Mouse (Mus musculus): Measurements from ENCODE around the gene Emx1.
A peak's percentile ranks its signal among the peaks of the same experiment; 100 is the strongest.

The Emx1 gene

DNA sequence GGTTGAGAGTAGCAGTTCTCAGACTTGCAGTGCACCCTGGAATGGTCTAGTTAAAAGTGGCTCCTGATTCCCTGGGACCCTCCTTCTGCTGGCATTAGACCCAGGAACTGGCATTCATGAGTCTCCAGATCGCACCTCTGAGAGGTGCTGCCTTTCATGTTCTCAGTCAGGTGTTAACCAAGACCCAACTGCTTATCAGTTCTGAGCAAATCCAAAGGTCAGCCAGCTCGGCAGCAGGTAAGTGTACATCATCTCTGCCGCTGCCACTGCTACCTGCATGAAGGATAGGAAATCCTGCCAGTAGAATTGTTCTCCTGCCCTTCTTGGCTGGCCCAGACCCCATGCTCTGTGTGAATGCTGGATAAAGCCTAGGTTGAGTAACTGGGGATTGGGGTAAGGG is 43.5 kb downstream of the Emx1 start:
- DNase-seq (ENCODE audit: low read depth, low spot score) = no peak

DNA sequence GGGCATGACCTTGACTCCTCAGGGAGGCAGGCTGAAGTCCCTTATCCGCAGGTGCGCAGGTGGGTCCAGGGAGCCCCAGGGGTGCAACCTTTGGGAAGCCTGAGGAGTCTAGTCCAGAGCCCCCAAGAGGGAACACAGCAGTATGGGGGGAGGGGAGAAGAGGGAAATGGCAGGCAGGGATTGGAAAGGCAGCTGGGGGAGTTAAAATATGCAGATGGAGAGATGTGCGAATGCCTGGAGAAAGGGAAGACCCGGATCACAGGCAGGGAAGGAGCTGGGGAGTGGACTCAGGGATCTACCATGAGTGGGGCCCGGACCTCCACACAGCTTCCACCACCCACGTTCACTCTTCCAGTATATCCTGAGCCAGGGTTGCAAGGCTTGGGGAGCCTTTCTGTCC is 44.2 kb downstream of the Emx1 start:
- DNase-seq (ENCODE audit: low read depth, low spot score) = no peak

DNA sequence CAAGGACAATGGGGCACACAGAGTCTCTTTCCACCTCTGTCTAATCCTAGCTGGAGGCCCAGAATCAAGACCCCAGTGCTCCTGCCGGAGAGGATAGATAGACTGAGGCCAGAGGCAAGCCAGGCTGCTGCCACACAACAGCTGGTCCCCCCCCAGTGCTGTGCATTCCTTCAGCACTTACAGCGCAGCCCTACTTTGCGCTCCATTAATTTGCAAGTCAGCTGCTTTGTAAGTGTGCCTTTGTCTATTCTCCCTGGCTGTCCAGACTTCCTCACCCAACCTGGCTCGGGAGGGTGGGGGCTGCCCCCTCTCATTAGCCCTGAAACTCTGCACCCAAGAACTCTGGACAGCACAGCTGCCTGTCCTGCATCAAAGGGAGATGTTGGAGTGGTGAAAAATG is 44.8 kb downstream of the Emx1 start:
- DNase-seq (ENCODE audit: low read depth, low spot score) = no peak

DNA sequence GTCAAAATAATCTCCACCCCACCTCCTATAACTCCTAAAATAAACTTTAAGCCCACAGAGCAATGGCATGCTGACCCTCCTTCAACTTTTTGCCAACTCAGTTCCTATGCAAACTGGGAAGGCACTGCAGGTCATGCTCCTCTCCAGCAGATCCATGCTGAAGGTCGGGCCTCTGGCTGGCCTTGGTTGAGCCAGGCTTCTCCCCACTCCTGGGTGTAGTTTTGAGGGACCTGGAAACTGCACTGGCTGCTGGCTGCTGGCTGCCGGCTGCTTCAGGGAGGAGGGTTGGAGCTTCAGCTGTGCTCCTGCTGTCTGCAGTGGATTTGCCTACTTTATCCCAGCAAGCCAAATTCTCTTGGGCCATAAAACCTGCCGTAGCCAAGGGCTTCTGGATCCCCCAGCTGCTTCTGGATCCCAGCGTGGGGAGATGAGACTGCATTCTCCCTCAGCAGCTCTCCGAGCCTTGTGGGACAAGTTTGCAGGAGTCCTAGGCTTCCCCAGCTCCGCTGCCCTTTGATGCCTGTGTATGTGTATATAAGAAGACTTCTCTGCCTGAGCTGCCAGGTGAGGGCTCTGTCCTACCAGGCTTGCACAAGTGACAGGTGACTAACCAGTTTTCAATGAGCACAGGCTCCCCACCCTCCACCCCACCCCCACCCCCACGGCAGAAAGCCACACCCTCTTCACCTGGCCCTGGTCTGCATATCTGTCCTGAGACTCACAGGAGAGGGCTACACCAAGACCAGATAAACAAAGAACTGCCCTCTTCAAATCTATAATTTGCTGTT is 45.8 kb downstream of the Emx1 start:
- no peak for DNase-seq (ENCODE audit: low read depth, low spot score)

DNA sequence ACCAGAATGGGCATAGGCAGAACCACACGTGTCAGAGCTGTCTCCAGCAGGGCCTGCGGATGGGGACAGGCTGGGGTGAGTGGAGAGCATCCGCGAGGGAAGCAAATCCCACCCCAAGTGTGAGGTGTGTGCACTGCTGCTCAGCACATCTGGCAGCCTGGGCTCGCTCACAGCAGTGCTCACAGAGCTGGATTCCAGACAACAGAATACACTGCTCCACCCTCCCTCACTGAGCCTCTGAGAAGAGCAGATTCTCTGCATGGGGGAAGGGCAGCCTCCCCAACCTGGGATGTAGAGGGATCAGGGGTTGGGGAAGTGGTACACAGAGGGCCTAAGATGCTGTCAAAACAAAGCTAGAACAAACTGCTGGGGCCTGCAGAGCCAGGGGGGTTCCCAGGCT is 47.6 kb downstream of the Emx1 start:
- DNase-seq (ENCODE audit: low read depth, low spot score) = no peak

DNA sequence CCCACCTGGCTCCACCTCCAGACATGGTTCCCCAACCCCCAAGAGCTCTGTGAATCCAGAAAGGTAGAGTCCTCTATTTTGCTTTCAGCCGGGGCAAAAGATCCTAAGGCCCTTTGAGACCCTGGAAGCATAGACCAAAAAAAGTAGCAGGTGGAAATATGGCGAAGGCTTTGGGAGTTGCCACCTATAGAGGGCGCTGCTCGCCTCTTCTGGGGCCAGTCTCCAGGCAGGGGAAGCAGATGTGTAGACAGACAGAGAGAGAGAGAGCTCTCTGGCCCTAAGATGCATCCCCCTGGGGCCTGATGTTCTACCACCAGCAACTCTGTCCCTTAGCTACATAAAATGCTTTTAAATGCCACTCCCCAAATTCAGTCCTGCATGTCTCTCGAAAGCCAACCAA is 49.8 kb downstream of the Emx1 start:
- no peak for DNase-seq (ENCODE audit: low read depth, low spot score)

DNA sequence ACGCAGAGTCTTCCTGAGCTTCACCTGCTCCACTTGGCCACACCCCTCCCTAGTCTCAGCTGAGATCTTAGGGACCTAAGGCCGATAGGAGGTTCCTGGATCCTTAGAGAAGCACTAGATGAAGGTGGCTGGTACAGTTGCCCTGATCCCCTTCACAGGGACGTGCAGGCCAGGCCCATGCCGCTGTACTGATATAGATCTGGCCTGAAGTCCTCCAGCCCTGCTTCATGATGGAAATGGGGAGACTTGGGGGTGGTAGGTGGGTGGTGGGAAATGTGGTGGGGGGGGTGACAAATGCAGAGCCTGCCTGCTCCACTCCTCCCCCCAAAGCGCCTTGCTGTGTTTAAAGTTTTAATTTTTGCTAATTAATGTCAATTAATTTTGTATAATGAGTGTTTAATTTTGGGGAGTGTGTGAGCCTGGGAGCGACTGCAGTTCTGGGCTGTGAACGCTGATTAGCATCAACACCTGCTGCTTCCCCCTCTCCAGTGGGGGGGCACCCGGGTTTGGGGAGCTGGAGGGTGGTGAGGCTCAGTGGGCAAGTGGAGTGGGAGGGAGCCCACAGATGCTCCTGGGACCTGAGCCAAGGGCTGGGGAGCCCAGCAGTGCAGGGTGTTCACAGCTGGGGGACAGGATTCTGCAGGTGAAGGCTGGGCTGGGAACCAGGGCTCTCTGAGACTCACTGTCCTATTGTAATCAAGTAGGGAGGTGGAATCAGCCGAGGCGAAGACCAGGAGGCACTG is 50.5 kb downstream of the Emx1 start:
- no peak for DNase-seq (ENCODE audit: low read depth, low spot score)

DNA sequence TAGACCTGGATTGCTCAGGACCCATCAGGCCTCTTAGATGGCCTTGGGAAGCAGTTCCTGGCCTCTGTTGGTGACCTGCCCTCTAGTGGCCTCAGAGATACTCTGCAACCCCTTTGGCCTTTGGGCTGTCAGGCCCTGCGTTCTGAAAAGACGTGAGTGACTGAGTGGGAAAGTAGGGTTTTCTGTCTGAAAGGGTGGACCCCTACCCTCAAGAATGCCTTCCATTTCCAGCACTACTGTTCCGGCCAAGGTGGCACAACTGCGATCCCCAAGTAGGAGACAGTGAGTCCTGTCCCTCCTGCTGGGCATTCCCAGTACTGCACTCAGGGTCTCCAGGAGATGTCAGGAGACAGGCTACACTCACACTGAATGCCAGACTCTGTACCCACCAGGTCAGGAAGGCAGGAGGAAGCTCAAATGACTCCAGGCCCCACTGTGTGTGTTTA is 51.8 kb downstream of the Emx1 start:
- peak; percentile 24 for DNase-seq (ENCODE audit: low read depth, low spot score)

DNA sequence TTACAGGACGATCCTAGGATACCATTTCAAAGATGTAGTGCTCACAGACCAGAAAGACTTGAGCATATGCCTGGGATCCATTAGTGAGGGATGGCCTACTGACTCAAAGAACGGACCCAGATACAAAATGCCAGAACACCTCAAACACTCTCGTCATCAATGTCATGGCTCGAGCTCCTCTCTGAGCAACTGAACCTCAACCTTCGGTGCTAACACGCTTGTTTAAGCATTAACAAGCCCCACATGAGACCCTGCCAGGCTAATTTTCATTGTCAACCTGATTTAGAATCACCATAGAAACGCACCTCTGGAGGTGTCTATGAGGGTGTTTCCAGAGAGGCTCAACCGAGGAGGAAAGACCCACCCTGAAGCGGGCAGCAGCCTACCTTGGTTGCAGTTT is 62.6 kb downstream of the Emx1 start:
- DNase-seq (ENCODE audit: low read depth, low spot score) = no peak

DNA sequence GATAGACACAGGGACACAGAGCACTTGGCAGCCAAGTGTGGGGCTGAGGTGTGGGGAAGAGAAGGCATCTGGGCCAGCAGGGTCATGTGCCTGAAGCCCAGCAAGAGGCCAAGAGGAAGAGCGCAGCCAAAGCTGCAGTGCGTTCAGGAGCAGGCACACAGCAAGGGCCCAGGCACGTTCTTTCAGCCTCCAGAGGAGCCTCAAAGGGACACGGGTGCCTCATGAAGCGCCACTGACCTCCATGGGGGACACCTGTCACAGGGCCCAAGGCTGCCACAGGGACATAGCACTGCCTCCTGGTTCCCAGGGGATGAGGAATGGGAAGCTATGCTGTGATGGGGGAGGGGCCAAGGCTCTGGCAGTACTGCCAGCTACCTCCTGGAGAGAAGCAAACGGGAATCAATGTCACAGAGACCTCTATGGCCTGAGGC is 63.6 kb downstream of the Emx1 start:
- no peak for DNase-seq (ENCODE audit: low read depth, low spot score)

DNA sequence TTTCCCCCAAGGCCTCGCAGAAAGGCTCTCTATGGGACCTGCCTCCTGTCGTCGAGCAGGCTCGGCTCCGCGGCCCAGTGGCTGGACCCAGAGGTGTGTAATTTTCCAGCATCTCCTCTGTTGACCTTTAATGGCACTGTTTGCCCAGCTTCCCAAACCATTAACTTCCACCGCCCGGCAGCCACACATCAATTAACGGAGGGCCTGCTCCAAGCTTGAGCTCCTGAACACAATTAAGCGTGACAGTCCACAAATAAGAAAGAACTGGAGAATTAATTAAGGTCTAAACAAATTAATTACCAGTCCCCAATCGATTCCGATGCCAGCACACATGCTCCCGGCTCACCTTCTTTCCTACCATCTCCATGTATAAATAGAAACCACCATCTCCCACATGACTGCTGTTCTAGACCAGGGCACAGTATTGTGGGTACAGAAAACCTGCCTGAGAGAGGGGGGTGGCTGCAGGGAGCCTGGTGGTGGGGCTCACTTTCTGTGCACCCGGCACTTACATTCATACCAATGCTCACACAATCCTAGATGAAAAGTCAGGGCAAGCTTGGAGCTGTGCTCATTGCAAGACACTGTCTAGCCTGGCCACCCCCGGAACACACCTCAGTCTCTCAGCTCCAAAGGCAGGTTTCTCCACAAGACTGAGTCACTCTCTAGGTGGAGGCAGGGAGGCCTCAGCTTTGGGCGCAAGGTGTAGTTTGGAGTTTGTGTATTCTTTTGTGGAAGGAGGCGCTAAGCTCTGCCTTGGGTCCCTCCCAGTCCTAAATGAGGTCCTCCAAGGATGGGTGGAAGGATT is 65.2 kb downstream of the Emx1 start:
- DNase-seq (ENCODE audit: low read depth, low spot score) = no peak

DNA sequence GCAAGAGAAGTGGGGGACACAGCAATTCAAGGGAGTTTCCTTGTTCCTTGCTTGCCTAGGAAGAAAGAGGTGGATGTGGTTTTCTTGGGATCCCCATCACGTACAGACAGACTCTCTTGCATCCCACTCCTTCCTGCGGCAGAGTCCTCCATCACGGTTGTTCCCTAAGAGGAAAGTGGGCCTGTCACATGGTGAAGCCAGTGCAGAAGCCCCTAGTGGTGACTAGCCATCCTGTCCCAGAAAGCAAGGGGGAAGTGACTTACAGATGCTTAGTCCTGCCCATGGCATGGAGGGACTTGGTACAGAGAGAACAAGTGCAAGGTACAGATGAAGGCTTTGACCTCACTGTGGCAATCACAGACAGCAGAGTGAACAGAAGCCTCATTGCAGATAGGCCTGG is 66.0 kb downstream of the Emx1 start:
- no peak for DNase-seq (ENCODE audit: low read depth, low spot score)

Measured in CD4-positive helper T cell, adult 2 months (primary cell).